In the genomic region with DNA sequence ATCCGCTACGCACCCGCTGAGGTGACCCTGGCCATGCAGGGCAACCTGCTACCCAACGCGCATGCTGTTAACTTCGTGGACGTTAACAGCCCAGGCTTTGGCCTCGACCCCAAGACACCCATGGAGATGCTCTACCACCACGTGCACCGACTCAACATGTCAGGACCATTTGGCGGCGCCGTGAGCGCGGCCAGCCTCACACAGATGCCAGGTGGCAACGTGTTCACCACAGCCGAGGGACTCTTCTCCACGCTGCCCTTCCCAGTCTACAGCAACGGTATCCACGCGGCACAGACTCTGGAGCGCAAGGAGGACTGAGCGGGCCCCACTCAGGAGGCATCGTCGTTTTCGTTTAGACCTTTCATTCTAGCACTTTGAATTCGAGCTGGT, we compare ENCODE assay signal across 12 mouse cellular contexts.
DNase-seq lines count a peak whose midpoint lies in the region; ATAC-seq lines count a peak whose summit lies in the region.
"Had no signal": no experiment of that assay in that cellular context is flagged by ENCODE, and none has a peak within 500 bp of the region (broad histone marks: within the 10 kb centered on the region; RNA-seq: fewer than 3 reads in every experiment).

No protein-coding gene starts in this region.

- ATAC-seq in hindbrain, embryonic 16.5 days = no peak
- ATAC-seq in forebrain, embryonic 15.5 days (replicated peaks) = 0 out of 2 replicates have a peak, but pooled peaks have one; percentile 23
- ATAC-seq in megakaryocyte progenitor cell, adult 5-6 weeks (replicated peaks; ENCODE audit: poor library complexity) = 0 out of 2 replicates have a peak, but pooled peaks have one; percentile 4

- peak; percentile 35 for DNase-seq in hindbrain, embryonic 10.5 days (ENCODE audit: low spot score)
- DNase-seq in R1 (ENCODE audit: low read depth, low spot score) = peak; percentile 38
- no peak for DNase-seq in thymus, postnatal 4 days
- DNase-seq in yolk sac, embryonic 10.5 days (ENCODE audit: low spot score) = no peak
- no peak for DNase-seq in frontal cortex, adult 2 months (ENCODE audit: extremely low spot score in 1 of 2, low spot score in 1 of 2)
- DNase-seq: kidney, postnatal 14 days; right cerebral cortex, adult 18-20 months had no signal

- peaks cover 45% of the 10 kb centered on the region for H3K27me3 ChIP-seq in hindbrain, embryonic 10.5 days (ENCODE audit: insufficient read depth, poor library complexity, severe bottlenecking)
- peaks cover 12% of the 10 kb centered on the region for H3K27me3 ChIP-seq in hindbrain, embryonic 16.5 days (replicated peaks; ENCODE audit: control insufficient read depth, insufficient read depth, low read length)
- H3K27me3 ChIP-seq in forebrain, embryonic 15.5 days = peaks cover 22% of the 10 kb centered on the region

- H3K4me3 ChIP-seq in hindbrain, embryonic 10.5 days = peak overlapping the region; percentile 48
- no peak overlapping the region for H3K4me3 ChIP-seq in hindbrain, embryonic 16.5 days (ENCODE audit: low read length)
- H3K4me3 ChIP-seq in forebrain, embryonic 15.5 days = peak overlapping the region; percentile 42; the same call in 1 of the 2 replicates
- H3K4me3 ChIP-seq: erythroblast, embryonic 14.5 days had no signal

- H3K27ac ChIP-seq in hindbrain, embryonic 10.5 days = no peak overlapping the region
- H3K27ac ChIP-seq in hindbrain, embryonic 16.5 days (ENCODE audit: low read depth, low read length) = no peak overlapping the region
- H3K27ac ChIP-seq in forebrain, embryonic 15.5 days (replicated peaks) = no peak overlapping the region
- H3K27ac ChIP-seq: macrophage had no signal

- H3K36me3 ChIP-seq in hindbrain, embryonic 10.5 days = peaks cover 7% of the 10 kb centered on the region
- H3K36me3 ChIP-seq in hindbrain, embryonic 16.5 days (ENCODE audit: control insufficient read depth, insufficient read depth, low read length) = no peaks in the 10 kb centered on the region
- no peaks in the 10 kb centered on the region for H3K36me3 ChIP-seq in forebrain, embryonic 15.5 days

- peaks cover 31% of the 10 kb centered on the region for H3K4me1 ChIP-seq in hindbrain, embryonic 10.5 days (replicated peaks)
- peaks cover 8% of the 10 kb centered on the region for H3K4me1 ChIP-seq in hindbrain, embryonic 16.5 days (ENCODE audit: control insufficient read depth, insufficient read depth, low read depth, low read length)
- H3K4me1 ChIP-seq in forebrain, embryonic 15.5 days = peaks cover 11% of the 10 kb centered on the region

- H3K9ac ChIP-seq in hindbrain, embryonic 16.5 days (ENCODE audit: low read depth, low read length) = no peak overlapping the region
- no peak overlapping the region for H3K9ac ChIP-seq in forebrain, embryonic 15.5 days (replicated peaks)

- H3K9me3 ChIP-seq in hindbrain, embryonic 10.5 days = no peaks in the 10 kb centered on the region
- H3K9me3 ChIP-seq in hindbrain, embryonic 16.5 days (ENCODE audit: control insufficient read depth, low read length) = no peaks in the 10 kb centered on the region
- no peaks in the 10 kb centered on the region for H3K9me3 ChIP-seq in forebrain, embryonic 15.5 days

- no peak overlapping the region; the same call in 1 of the 2 replicates for H3K4me2 ChIP-seq in hindbrain, embryonic 16.5 days (ENCODE audit: low read length)
- peak overlapping the region; percentile 62 for H3K4me2 ChIP-seq in forebrain, embryonic 15.5 days (replicated peaks)

- WGBS in hindbrain, embryonic 10.5 days = 72% methylated on average over 27 of the region's 27 CpGs
- WGBS in hindbrain, embryonic 16.5 days = 75% methylated on average over 27 of the region's 27 CpGs
- 82% methylated on average over 27 of the region's 27 CpGs for WGBS in forebrain, embryonic 15.5 days

Comparison
In these comparisons a context has a peak if more than half of its experiments do, and no peak if none do; other contexts are left out.
1. DNase-seq: peak in hindbrain, embryonic 10.5 days (single experiment) and R1 (single experiment); none in thymus, postnatal 4 days (single experiment), yolk sac, embryonic 10.5 days (single experiment) and frontal cortex, adult 2 months (0 of 2).